Mouse (Mus musculus): ENCODE results near the gene Hdac9. TPM values are rescaled to one million over a fixed set of nuclear protein-coding genes. Genes with fewer than 3 reads are reported as not detected.
A peak's percentile ranks its signal among the peaks of the same experiment; 100 is the strongest.

Hdac9 gene
- total and polyA plus RNA-seq, 2 experiments from 2014 or later = 15.6 to 15.7 TPM

DNA sequence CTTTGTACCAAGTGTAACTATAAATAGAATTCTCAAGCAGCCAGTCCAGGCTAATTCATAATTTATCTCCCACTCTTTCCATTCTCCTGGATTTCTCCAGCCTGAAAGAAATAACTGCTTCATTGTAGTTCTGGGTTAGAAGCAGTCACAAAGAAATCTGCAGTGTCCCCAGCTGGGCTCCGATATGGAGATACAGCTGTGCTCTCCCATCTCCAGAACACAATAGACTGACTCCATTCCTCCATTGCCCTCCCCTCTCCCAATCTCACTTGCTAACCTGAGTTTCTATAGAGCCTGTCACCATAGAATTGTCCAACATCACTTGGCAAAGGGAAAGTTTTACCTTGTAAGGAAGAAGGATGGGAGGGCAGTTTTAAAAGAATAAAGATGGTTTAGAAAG is 218.9 kb downstream of the Hdac9 start:
- no peaks in the 10 kb centered on the region for H3K9me3 ChIP-seq (replicated peaks; ENCODE audit: control insufficient read depth, low read length)
- no peak overlapping the region for H3K27ac ChIP-seq (ENCODE audit: low read depth)
- TF ChIP-seq EP300 (IDR thresholded peaks at IDR 0.05; ENCODE audit: low read depth) = no peak
- DNase-seq (ENCODE audit: low spot score) (peak; percentile 10), ATAC-seq (ENCODE audit: insufficient read depth, low read depth) (no peak)
- no peaks in the 10 kb centered on the region for H3K36me3 ChIP-seq (replicated peaks; ENCODE audit: control insufficient read depth, insufficient read depth, low read length)
- 15% methylated on average over 1 of the region's 1 CpGs for WGBS
- no peak overlapping the region for H3K4me2 ChIP-seq (ENCODE audit: low read depth, low read length)
- peaks cover 14% of the 10 kb centered on the region; the same call in 1 of the 2 replicates for H3K4me1 ChIP-seq (ENCODE audit: control insufficient read depth, insufficient read depth)
- no peak overlapping the region for H3K4me3 ChIP-seq (ENCODE audit: low read depth, low read length)
- H3K9ac ChIP-seq (replicated peaks; ENCODE audit: low read depth, low read length) = no peak overlapping the region
- no peaks in the 10 kb centered on the region for H3K27me3 ChIP-seq (ENCODE audit: control insufficient read depth, insufficient read depth, low read length)

DNA sequence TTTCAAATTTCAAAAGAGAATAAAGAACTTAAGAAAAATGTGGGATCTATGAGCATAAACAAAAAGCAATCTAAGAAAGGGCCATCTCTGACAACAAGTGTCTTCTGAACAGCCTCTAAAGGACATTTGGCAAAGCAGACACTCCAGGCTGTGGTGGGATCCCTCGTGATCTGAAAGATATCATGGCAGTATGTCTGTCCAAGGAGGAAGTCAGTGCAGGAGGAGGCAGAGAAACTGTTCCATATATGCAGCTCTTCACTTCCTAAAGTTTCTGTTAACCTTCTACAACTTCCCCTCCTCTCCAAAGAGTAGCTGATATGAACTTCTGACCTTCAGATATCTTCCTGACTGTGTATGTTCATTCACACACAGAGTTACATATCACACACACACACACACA is 220.2 kb downstream of the Hdac9 start:
- no peak for TF ChIP-seq CTCF (IDR thresholded peaks at IDR 0.05; ENCODE audit: low read depth)
- TF ChIP-seq EP300 (IDR thresholded peaks at IDR 0.05; ENCODE audit: low read depth) = no peak
- Histone ChIP-seq H3K4me2 (ENCODE audit: low read depth, low read length) (no peak overlapping the region), H3K4me3 (ENCODE audit: low read depth, low read length) (no peak overlapping the region), H3K27ac (ENCODE audit: low read depth) (no peak overlapping the region), H3K36me3 (replicated peaks; ENCODE audit: control insufficient read depth, insufficient read depth, low read length) (no peaks in the 10 kb centered on the region), H3K27me3 (ENCODE audit: control insufficient read depth, insufficient read depth, low read length) (no peaks in the 10 kb centered on the region), H3K9ac (replicated peaks; ENCODE audit: low read depth, low read length) (no peak overlapping the region), H3K4me1 (ENCODE audit: control insufficient read depth, insufficient read depth) (peaks cover 14% of the 10 kb centered on the region), H3K9me3 (replicated peaks; ENCODE audit: control insufficient read depth, low read length) (no peaks in the 10 kb centered on the region)
- WGBS = 50% methylated on average over 1 of the region's 1 CpGs
- DNase-seq (ENCODE audit: low spot score) = no peak
- no peak for ATAC-seq (ENCODE audit: insufficient read depth, low read depth)

- Histone ChIP-seq H3K9me3 (replicated peaks; ENCODE audit: control insufficient read depth, low read length) (no peaks in the 10 kb centered on the region), H3K4me3 (ENCODE audit: low read depth, low read length) (no peak overlapping the region), H3K27me3 (ENCODE audit: control insufficient read depth, insufficient read depth, low read length) (no peaks in the 10 kb centered on the region), H3K4me2 (ENCODE audit: low read depth, low read length) (no peak overlapping the region), H3K27ac (ENCODE audit: low read depth) (no peak overlapping the region), H3K9ac (replicated peaks; ENCODE audit: low read depth, low read length) (no peak overlapping the region), H3K36me3 (replicated peaks; ENCODE audit: control insufficient read depth, insufficient read depth, low read length) (no peaks in the 10 kb centered on the region), H3K4me1 (ENCODE audit: control insufficient read depth, insufficient read depth) (no peaks in the 10 kb centered on the region; the same call in 1 of the 2 replicates)
- no peak for TF ChIP-seq CTCF (IDR thresholded peaks at IDR 0.05; ENCODE audit: low read depth)
- TF ChIP-seq EP300 (IDR thresholded peaks at IDR 0.05; ENCODE audit: low read depth) = no peak
- ATAC-seq (ENCODE audit: insufficient read depth, low read depth) = no peak
- WGBS = 77% methylated on average over 4 of the region's 4 CpGs
- DNase-seq (ENCODE audit: low spot score) = no peak
These were observed 228.0 kb downstream of the Hdac9 start for GRCm38 (mm10) chr12:34688941-34689340.

GRCm38 (mm10) chr12:34683375-34683774 is 233.5 kb downstream of the Hdac9 start:
- no peak overlapping the region for H3K27ac ChIP-seq (ENCODE audit: low read depth)
- no peak overlapping the region for H3K9ac ChIP-seq (replicated peaks; ENCODE audit: low read depth, low read length)
- WGBS = 54% methylated on average over 4 of the region's 4 CpGs
- no peaks in the 10 kb centered on the region for H3K27me3 ChIP-seq (ENCODE audit: control insufficient read depth, insufficient read depth, low read length)
- no peak overlapping the region for H3K4me2 ChIP-seq (ENCODE audit: low read depth, low read length)
- TF ChIP-seq CTCF (IDR thresholded peaks at IDR 0.05; ENCODE audit: low read depth) = no peak
- no peak for TF ChIP-seq EP300 (IDR thresholded peaks at IDR 0.05; ENCODE audit: low read depth)
- no peaks in the 10 kb centered on the region for H3K9me3 ChIP-seq (replicated peaks; ENCODE audit: control insufficient read depth, low read length)
- DNase-seq (ENCODE audit: low spot score) (no peak), ATAC-seq (ENCODE audit: insufficient read depth, low read depth) (no peak)
- no peaks in the 10 kb centered on the region for H3K36me3 ChIP-seq (replicated peaks; ENCODE audit: control insufficient read depth, insufficient read depth, low read length)
- no peak overlapping the region for H3K4me3 ChIP-seq (ENCODE audit: low read depth, low read length)
- H3K4me1 ChIP-seq (ENCODE audit: control insufficient read depth, insufficient read depth) = no peaks in the 10 kb centered on the region

- WGBS = 98% methylated on average over 3 of the region's 3 CpGs
- ATAC-seq (ENCODE audit: insufficient read depth, low read depth) (no peak), DNase-seq (ENCODE audit: low spot score) (no peak)
These were observed 234.2 kb downstream of the Hdac9 start for GRCm38 (mm10) chr12:34682657-34683056.

GRCm38 (mm10) chr12:34680576-34680975 is 236.3 kb downstream of the Hdac9 start:
- Histone ChIP-seq H3K4me3 (ENCODE audit: low read depth, low read length) (no peak overlapping the region), H3K9me3 (replicated peaks; ENCODE audit: control insufficient read depth, low read length) (no peaks in the 10 kb centered on the region), H3K27me3 (ENCODE audit: control insufficient read depth, insufficient read depth, low read length) (no peaks in the 10 kb centered on the region), H3K4me1 (ENCODE audit: control insufficient read depth, insufficient read depth) (no peaks in the 10 kb centered on the region), H3K9ac (replicated peaks; ENCODE audit: low read depth, low read length) (no peak overlapping the region), H3K4me2 (ENCODE audit: low read depth, low read length) (no peak overlapping the region), H3K27ac (ENCODE audit: low read depth) (no peak overlapping the region), H3K36me3 (replicated peaks; ENCODE audit: control insufficient read depth, insufficient read depth, low read length) (no peaks in the 10 kb centered on the region)
- TF ChIP-seq EP300 (IDR thresholded peaks at IDR 0.05; ENCODE audit: low read depth) (no peak), CTCF (IDR thresholded peaks at IDR 0.05; ENCODE audit: low read depth) (no peak)
- ATAC-seq (ENCODE audit: insufficient read depth, low read depth) = no peak
- DNase-seq (ENCODE audit: low spot score) = no peak
- 58% methylated on average over 5 of the region's 5 CpGs for WGBS

More at GRCm38 (mm10) chr12:34682657-34683056, 234.2 kb downstream of the Hdac9 start:
- no peak overlapping the region for H3K9ac ChIP-seq (replicated peaks; ENCODE audit: low read depth, low read length)
- H3K36me3 ChIP-seq (replicated peaks; ENCODE audit: control insufficient read depth, insufficient read depth, low read length) = no peaks in the 10 kb centered on the region
- no peak overlapping the region for H3K4me2 ChIP-seq (ENCODE audit: low read depth, low read length)
- H3K4me3 ChIP-seq (ENCODE audit: low read depth, low read length) = no peak overlapping the region
- no peak for TF ChIP-seq EP300 (IDR thresholded peaks at IDR 0.05; ENCODE audit: low read depth)
- TF ChIP-seq CTCF (IDR thresholded peaks at IDR 0.05; ENCODE audit: low read depth) = no peak
- no peaks in the 10 kb centered on the region for H3K4me1 ChIP-seq (ENCODE audit: control insufficient read depth, insufficient read depth)
- no peak overlapping the region for H3K27ac ChIP-seq (ENCODE audit: low read depth)
- H3K27me3 ChIP-seq (ENCODE audit: control insufficient read depth, insufficient read depth, low read length) = no peaks in the 10 kb centered on the region
- no peaks in the 10 kb centered on the region for H3K9me3 ChIP-seq (replicated peaks; ENCODE audit: control insufficient read depth, low read length)
